Mouse (Mus musculus): Measurements from ENCODE around the gene Slit3. TPM values are rescaled to one million over a fixed set of nuclear protein-coding genes. Genes with fewer than 3 reads are reported as not detected.

Slit3 gene
- polyA plus RNA-seq, 2 experiments: 0.20 to 0.23 TPM

DNA sequence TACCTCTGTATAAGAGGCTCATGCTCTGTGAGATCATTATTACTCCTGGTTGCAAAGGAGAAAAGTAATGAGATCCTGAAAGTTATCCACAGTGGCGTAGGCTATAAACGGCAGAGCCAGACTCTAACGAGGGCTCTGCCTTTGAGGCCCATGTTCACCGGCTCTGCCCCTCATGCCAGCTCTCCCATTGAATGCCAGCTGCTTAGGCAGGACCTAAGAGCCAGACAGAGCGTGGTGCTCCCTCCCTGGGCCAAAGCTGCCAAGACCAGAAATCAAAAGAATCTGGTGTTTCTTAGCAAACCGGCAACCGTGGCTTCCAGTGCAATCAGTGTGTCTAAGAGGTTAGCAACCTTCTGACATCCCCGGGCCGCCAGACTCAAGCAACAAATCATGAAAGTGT, 440.7 kb downstream of the Slit3 start:
- TF ChIP-seq EP300 (IDR thresholded peaks at IDR 0.05; ENCODE audit: low read depth) (no peak), CTCF (IDR thresholded peaks at IDR 0.05; ENCODE audit: low read depth) (no peak)
- ATAC-seq (ENCODE audit: insufficient read depth) (no peak), DNase-seq (ENCODE audit: low read depth in 3 of 3, low spot score in 3 of 3) (no peak)
- H3K4me3 ChIP-seq (ENCODE audit: insufficient read depth in 1 of 2, low read depth in 2 of 2, low read length in 2 of 2): no peak overlapping the region
- no peaks in the 10 kb centered on the region for H3K27me3 ChIP-seq (ENCODE audit: control insufficient read depth, insufficient read depth, low read length)
- H3K27ac ChIP-seq: no peak overlapping the region
- H3K36me3 ChIP-seq (replicated peaks; ENCODE audit: control insufficient read depth, insufficient read depth, low read depth): no peaks in the 10 kb centered on the region
- H3K4me2 ChIP-seq (ENCODE audit: low read depth): no peak overlapping the region
- H3K9ac ChIP-seq (replicated peaks): no peak overlapping the region
- H3K9me3 ChIP-seq (ENCODE audit: control insufficient read depth, low read length): no peaks in the 10 kb centered on the region
- WGBS (ENCODE audit: insufficient replicate concordance): 65% methylated on average over 9 of the region's 9 CpGs
- no peaks in the 10 kb centered on the region for H3K4me1 ChIP-seq (replicated peaks; ENCODE audit: control insufficient read depth in 2 of 2, insufficient read depth in 2 of 2, low read length in 1 of 2)

GRCm38 (mm10) chr11:35565322-35565721, 444.3 kb downstream of the Slit3 start:
- DNase-seq (ENCODE audit: low read depth in 3 of 3, low spot score in 3 of 3): no peak
- Histone ChIP-seq H3K27me3 (ENCODE audit: control insufficient read depth, insufficient read depth, low read length) (no peaks in the 10 kb centered on the region), H3K36me3 (replicated peaks; ENCODE audit: control insufficient read depth, insufficient read depth, low read depth) (no peaks in the 10 kb centered on the region), H3K9ac (replicated peaks) (no peak overlapping the region), H3K4me1 (replicated peaks; ENCODE audit: control insufficient read depth in 2 of 2, insufficient read depth in 2 of 2, low read length in 1 of 2) (no peaks in the 10 kb centered on the region), H3K27ac (no peak overlapping the region), H3K4me2 (ENCODE audit: low read depth) (no peak overlapping the region), H3K9me3 (ENCODE audit: control insufficient read depth, low read length) (no peaks in the 10 kb centered on the region), H3K4me3 (ENCODE audit: insufficient read depth in 1 of 2, low read depth in 2 of 2, low read length in 2 of 2) (no peak overlapping the region)
- WGBS (ENCODE audit: insufficient replicate concordance): 53% methylated on average over 6 of the region's 6 CpGs
- no peak for TF ChIP-seq CTCF (IDR thresholded peaks at IDR 0.05; ENCODE audit: low read depth)
- no peak for TF ChIP-seq EP300 (IDR thresholded peaks at IDR 0.05; ENCODE audit: low read depth)
- ATAC-seq (ENCODE audit: insufficient read depth): no peak

DNA sequence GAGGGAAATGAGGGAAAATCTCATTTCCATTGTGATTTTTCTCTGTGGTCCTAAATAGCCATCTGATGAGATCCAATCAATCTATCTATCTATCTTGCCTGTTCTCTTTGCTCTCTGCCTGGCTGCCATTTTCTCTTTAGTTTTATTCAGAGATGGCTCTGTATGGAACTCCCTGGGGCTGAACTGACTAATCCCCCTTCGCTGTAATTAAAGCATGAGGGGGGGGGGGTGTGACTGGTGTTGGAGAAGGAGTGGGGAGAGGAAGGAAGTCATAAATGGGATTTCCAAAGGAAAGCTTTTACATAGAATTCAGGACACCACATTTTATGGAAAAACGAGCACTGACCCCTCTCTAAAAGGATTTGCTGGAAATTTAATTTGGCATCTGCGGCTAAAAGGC, 445.7 kb downstream of the Slit3 start:
- Histone ChIP-seq H3K27me3 (ENCODE audit: control insufficient read depth, insufficient read depth, low read length) (no peaks in the 10 kb centered on the region), H3K4me3 (ENCODE audit: insufficient read depth in 1 of 2, low read depth in 2 of 2, low read length in 2 of 2) (no peak overlapping the region), H3K4me1 (replicated peaks; ENCODE audit: control insufficient read depth in 2 of 2, insufficient read depth in 2 of 2, low read length in 1 of 2) (no peaks in the 10 kb centered on the region), H3K36me3 (replicated peaks; ENCODE audit: control insufficient read depth, insufficient read depth, low read depth) (no peaks in the 10 kb centered on the region), H3K4me2 (ENCODE audit: low read depth) (no peak overlapping the region), H3K9ac (replicated peaks) (no peak overlapping the region), H3K27ac (no peak overlapping the region), H3K9me3 (ENCODE audit: control insufficient read depth, low read length) (no peaks in the 10 kb centered on the region)
- TF ChIP-seq CTCF (IDR thresholded peaks at IDR 0.05; ENCODE audit: low read depth): no peak
- TF ChIP-seq EP300 (IDR thresholded peaks at IDR 0.05; ENCODE audit: low read depth): no peak
- DNase-seq (ENCODE audit: low read depth in 3 of 3, low spot score in 3 of 3) (no peak), ATAC-seq (ENCODE audit: insufficient read depth) (no peak)
- 55% methylated on average over 3 of the region's 3 CpGs for WGBS (ENCODE audit: insufficient replicate concordance)

DNA sequence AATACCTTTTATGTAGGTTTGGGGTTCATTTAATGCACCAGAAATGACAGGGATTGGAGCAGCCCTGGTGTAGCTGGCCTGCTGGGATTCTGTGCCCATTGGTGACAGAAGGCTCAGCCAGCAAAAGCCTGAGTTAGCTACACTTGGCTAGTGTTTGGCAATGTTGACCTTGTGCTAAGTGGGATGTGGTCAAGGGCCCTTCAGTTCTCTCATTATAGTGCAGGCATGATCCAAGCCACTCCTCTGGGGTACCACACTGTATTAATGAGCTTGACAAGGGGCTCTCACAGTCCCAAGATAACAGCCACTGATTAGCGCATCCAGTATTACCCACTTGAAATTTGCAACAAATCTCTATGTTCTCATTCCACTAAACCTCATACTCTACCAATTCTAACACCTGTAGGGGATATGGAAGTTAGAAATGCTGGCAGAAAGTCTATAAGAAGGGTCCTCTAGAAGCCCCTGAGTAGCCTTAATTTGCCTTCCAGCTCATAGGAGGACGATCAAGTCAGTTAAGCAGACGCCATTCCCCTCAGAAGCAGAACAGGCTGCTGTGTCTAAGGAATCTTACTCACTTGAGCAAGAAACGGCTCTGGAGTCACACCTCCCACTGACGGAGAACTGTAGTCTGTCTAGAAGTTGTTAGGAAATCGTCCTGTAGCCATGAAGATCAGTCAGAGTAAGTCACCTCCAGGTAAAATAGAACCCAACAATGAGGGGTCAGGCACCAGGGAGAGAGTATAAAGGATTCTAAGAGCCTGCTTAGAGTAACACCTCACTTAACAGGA, 448.3 kb downstream of the Slit3 start:
- DNase-seq (ENCODE audit: low read depth in 3 of 3, low spot score in 3 of 3): no peak
- H3K9me3 ChIP-seq (ENCODE audit: control insufficient read depth, low read length): no peaks in the 10 kb centered on the region
- no peak overlapping the region for H3K9ac ChIP-seq (replicated peaks)
- no peak for ATAC-seq (ENCODE audit: insufficient read depth)
- H3K27ac ChIP-seq: no peak overlapping the region
- TF ChIP-seq EP300 (IDR thresholded peaks at IDR 0.05; ENCODE audit: low read depth) (no peak), CTCF (IDR thresholded peaks at IDR 0.05; ENCODE audit: low read depth) (no peak)
- no peaks in the 10 kb centered on the region for H3K27me3 ChIP-seq (ENCODE audit: control insufficient read depth, insufficient read depth, low read length)
- H3K36me3 ChIP-seq (replicated peaks; ENCODE audit: control insufficient read depth, insufficient read depth, low read depth): no peaks in the 10 kb centered on the region
- no peak overlapping the region for H3K4me3 ChIP-seq (ENCODE audit: insufficient read depth in 1 of 2, low read depth in 2 of 2, low read length in 2 of 2)
- no peak overlapping the region for H3K4me2 ChIP-seq (ENCODE audit: low read depth)
- WGBS (ENCODE audit: insufficient replicate concordance): 48% methylated on average over 6 of the region's 6 CpGs
- H3K4me1 ChIP-seq (replicated peaks; ENCODE audit: control insufficient read depth in 2 of 2, insufficient read depth in 2 of 2, low read length in 1 of 2): no peaks in the 10 kb centered on the region

DNA sequence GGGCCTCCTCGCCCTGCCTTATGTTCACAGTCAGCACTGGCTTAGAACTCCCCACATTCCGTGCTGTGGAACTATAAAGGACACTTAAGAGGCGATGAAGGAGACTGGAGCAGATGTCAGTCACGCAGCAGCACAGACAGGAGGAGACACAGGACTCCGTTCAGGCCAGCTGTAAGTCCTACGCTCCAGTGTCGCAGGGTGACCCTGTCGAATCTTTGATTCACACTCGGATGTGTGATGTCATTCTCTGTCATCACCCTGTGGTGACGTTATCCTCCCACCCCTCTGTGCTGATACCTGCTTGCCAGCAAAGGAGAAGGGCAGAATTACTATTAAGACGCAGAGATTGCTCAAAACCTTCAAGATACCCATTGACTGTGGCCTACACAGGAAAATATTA, 448.9 kb downstream of the Slit3 start:
- no peaks in the 10 kb centered on the region for H3K9me3 ChIP-seq (ENCODE audit: control insufficient read depth, low read length)
- TF ChIP-seq CTCF (IDR thresholded peaks at IDR 0.05; ENCODE audit: low read depth): no peak
- no peak for TF ChIP-seq EP300 (IDR thresholded peaks at IDR 0.05; ENCODE audit: low read depth)
- ATAC-seq (ENCODE audit: insufficient read depth) (no peak), DNase-seq (ENCODE audit: low read depth in 3 of 3, low spot score in 3 of 3) (no peak)
- no peaks in the 10 kb centered on the region for H3K36me3 ChIP-seq (replicated peaks; ENCODE audit: control insufficient read depth, insufficient read depth, low read depth)
- H3K27me3 ChIP-seq (ENCODE audit: control insufficient read depth, insufficient read depth, low read length): no peaks in the 10 kb centered on the region
- 65% methylated on average over 11 of the region's 11 CpGs for WGBS (ENCODE audit: insufficient replicate concordance)
- no peak overlapping the region for H3K4me3 ChIP-seq (ENCODE audit: insufficient read depth in 1 of 2, low read depth in 2 of 2, low read length in 2 of 2)
- H3K4me2 ChIP-seq (ENCODE audit: low read depth): no peak overlapping the region
- no peak overlapping the region for H3K9ac ChIP-seq (replicated peaks)
- H3K4me1 ChIP-seq (replicated peaks; ENCODE audit: control insufficient read depth in 2 of 2, insufficient read depth in 2 of 2, low read length in 1 of 2): no peaks in the 10 kb centered on the region
- no peak overlapping the region for H3K27ac ChIP-seq

All from liver, embryonic 14.5 days (tissue).